Mouse (Mus musculus) MEL (cell line): Measurements from ENCODE around the gene Bcat1. TPM values are rescaled to one million over a fixed set of nuclear protein-coding genes. Genes with fewer than 3 reads are reported as not detected.

Source experiments
- DNase-seq: peaks from one replicate; pipeline ENCODE4 v3.0.0; 2011; ENCODE audit warnings: low read depth, low spot score
- H3K27ac ChIP-seq: 2 replicates; pipeline ENCODE4 v1.5.1; 2012; ENCODE audit warnings: low read depth, mild to moderate bottlenecking, control low read depth, low read length, moderate library complexity; ENCODE audit not compliant: control insufficient read depth
- H3K27me3 ChIP-seq, 2 experiments: fragments of 150-350 bp in 1 of 2; sonication (generic) in 1 of 2; 2 replicates each; pipeline ENCODE4 v1.6.1; 2012; ENCODE audit warnings: low read length in 2 of 2, mild to moderate bottlenecking in 2 of 2, improper control_type of control experiment in 1 of 2, moderate library complexity in 1 of 2; ENCODE audit not compliant: insufficient read depth in 2 of 2, control insufficient read depth in 1 of 2
- H3K36me3 ChIP-seq, 2 experiments: 2 replicates each; pipeline ENCODE4 v1.6.1; 2012 to 2014; ENCODE audit warnings: low read length in 2 of 2, improper control_type of control experiment in 1 of 2, inconsistent platforms in 1 of 2, mild to moderate bottlenecking in 1 of 2; ENCODE audit not compliant: insufficient read depth in 2 of 2, control insufficient read depth in 1 of 2
- H3K4me1 ChIP-seq, 2 experiments: fragments of 150-350 bp in 1 of 2; sonication (generic) in 1 of 2; 2 replicates each; pipeline ENCODE4 v1.6.1; 2012; ENCODE audit warnings: low read length in 2 of 2, improper control_type of control experiment in 1 of 2, mild to moderate bottlenecking in 1 of 2; ENCODE audit not compliant: insufficient read depth in 2 of 2, control insufficient read depth in 1 of 2
- H3K4me3 ChIP-seq, 2 experiments: fragments of 150-350 bp in 1 of 2; sonication (generic) in 1 of 2; 2 replicates each; pipeline ENCODE4 v1.5.1; 2012; ENCODE audit warnings: low read depth in 2 of 2, low read length in 2 of 2, mild to moderate bottlenecking in 2 of 2, moderate library complexity in 2 of 2, control low read depth in 1 of 2, improper control_type of control experiment in 1 of 2; ENCODE audit not compliant: control insufficient read depth in 1 of 2, insufficient read depth in 1 of 2
- H3K79me2 ChIP-seq: 2 replicates; pipeline ENCODE4 v1.6.1; 2012; ENCODE audit warnings: mild to moderate bottlenecking, low read length, moderate library complexity; ENCODE audit not compliant: control insufficient read depth, poor library complexity, insufficient read depth
- H3K9ac ChIP-seq: 2 replicates; pipeline ENCODE4 v1.6.1; 2012; ENCODE audit warnings: low read depth, mild to moderate bottlenecking, control low read depth, low read length, moderate library complexity; ENCODE audit not compliant: control insufficient read depth, poor library complexity, severe bottlenecking
- H3K9me3 ChIP-seq: fragments of 150-350 bp; sonication (generic); replicated peaks from 2 replicates; pipeline ENCODE4 v1.6.1; 2012; ENCODE audit warnings: mild to moderate bottlenecking, low read length, improper control_type of control experiment, moderate library complexity; ENCODE audit not compliant: insufficient read depth
- CHD1 ChIP-seq: IDR thresholded peaks from 2 replicates; pipeline ENCODE4 v1.6.1; 2012; ENCODE audit warnings: low read depth, mild to moderate bottlenecking, inconsistent platforms, low read length, improper control_type of control experiment
- CHD2 ChIP-seq: IDR thresholded peaks from 2 replicates; pipeline ENCODE4 v1.6.1; 2011; ENCODE audit warnings: low read length, improper control_type of control experiment
- CTCF ChIP-seq, 3 experiments: IDR thresholded peaks in 2 of 3; conservative IDR thresholded peaks in 1 of 3; 2 replicates each; pipeline ENCODE4 v1.5.1; 2011 to 2012; ENCODE audit warnings: low read length in 3 of 3, low read depth in 2 of 3, mild to moderate bottlenecking in 2 of 3, improper control_type of control experiment in 1 of 3, inconsistent platforms in 1 of 3, mixed read lengths in 1 of 3, moderate library complexity in 1 of 3; ENCODE audit not compliant: control insufficient read depth in 1 of 3, insufficient read depth in 1 of 3, poor library complexity in 1 of 3, severe bottlenecking in 1 of 3
- E2F4 ChIP-seq: IDR thresholded peaks from 2 replicates; pipeline ENCODE4 v1.6.1; 2011; ENCODE audit warnings: low read depth, low read length, improper control_type of control experiment, borderline replicate concordance
- ELF1 ChIP-seq: IDR thresholded peaks from 2 replicates; pipeline ENCODE4 v1.6.1; 2014; ENCODE audit warnings: low read depth, mild to moderate bottlenecking, inconsistent platforms, low read length, improper control_type of control experiment, moderate library complexity
- EP300 ChIP-seq, 2 experiments: IDR thresholded peaks; 2 replicates each; pipeline ENCODE4 v1.6.1; 2011; ENCODE audit warnings: improper control_type of control experiment in 2 of 2, low read length in 2 of 2, low read depth in 1 of 2, mild to moderate bottlenecking in 1 of 2
- ETS1 ChIP-seq: IDR thresholded peaks from 2 replicates; pipeline ENCODE4 v1.6.1; 2012; ENCODE audit warnings: low read depth, mild to moderate bottlenecking, inconsistent platforms, low read length, improper control_type of control experiment, moderate library complexity
- GATA1 ChIP-seq: IDR thresholded peaks from 2 replicates; pipeline ENCODE4 v1.6.1; 2011; ENCODE audit warnings: low read depth, low read length, improper control_type of control experiment
- KAT2A ChIP-seq: conservative IDR thresholded peaks from 2 replicates; pipeline ENCODE4 v1.6.1; 2012; ENCODE audit warnings: low read depth, low read length, improper control_type of control experiment, inconsistent platforms
- MAFK ChIP-seq: IDR thresholded peaks from 2 replicates; pipeline ENCODE4 v1.6.1; 2011; ENCODE audit warnings: low read depth, mild to moderate bottlenecking, low read length, improper control_type of control experiment, borderline replicate concordance
- MAX ChIP-seq: IDR thresholded peaks from 2 replicates; pipeline ENCODE4 v1.6.1; 2011; ENCODE audit warnings: low read length, improper control_type of control experiment
- MXI1 ChIP-seq: IDR thresholded peaks from 2 replicates; pipeline ENCODE4 v1.6.1; 2011; ENCODE audit warnings: mild to moderate bottlenecking, low read depth, low read length, improper control_type of control experiment
- MYB ChIP-seq: IDR thresholded peaks from 2 replicates; pipeline ENCODE4 v1.6.1; 2011; ENCODE audit warnings: mild to moderate bottlenecking, low read depth, low read length, improper control_type of control experiment
- NELFE ChIP-seq: IDR thresholded peaks from 2 replicates; pipeline ENCODE4 v1.6.1; 2011; ENCODE audit warnings: low read depth, low read length, improper control_type of control experiment
- POLR2A ChIP-seq, 2 experiments: IDR thresholded peaks; 2 replicates each; pipeline ENCODE4 v1.6.1; 2011 to 2012; ENCODE audit warnings: low read length in 2 of 2, mild to moderate bottlenecking in 2 of 2, control low read depth in 1 of 2, improper control_type of control experiment in 1 of 2, low read depth in 1 of 2, moderate library complexity in 1 of 2; ENCODE audit not compliant: control insufficient read depth in 1 of 2, insufficient read depth in 1 of 2, poor library complexity in 1 of 2
- RAD21 ChIP-seq: IDR thresholded peaks from 2 replicates; pipeline ENCODE4 v1.6.1; 2011; ENCODE audit warnings: mild to moderate bottlenecking, low read depth, low read length, improper control_type of control experiment
- SMC3 ChIP-seq: IDR thresholded peaks from 2 replicates; pipeline ENCODE4 v1.6.1; 2011; ENCODE audit warnings: low read depth, low read length, improper control_type of control experiment
- TAL1 ChIP-seq: IDR thresholded peaks from 2 replicates; pipeline ENCODE4 v1.6.1; 2012; ENCODE audit warnings: mild to moderate bottlenecking, inconsistent platforms, low read length, moderate library complexity, mixed read lengths
- TBP ChIP-seq: IDR thresholded peaks from 2 replicates; pipeline ENCODE4 v1.8.0; 2011; ENCODE audit warnings: low read depth, low read length, improper control_type of control experiment
- TCF12 ChIP-seq: IDR thresholded peaks from 2 replicates; pipeline ENCODE4 v1.6.1; 2014; ENCODE audit warnings: low read depth, mild to moderate bottlenecking, inconsistent platforms, low read length, improper control_type of control experiment, moderate library complexity
- ZC3H11A ChIP-seq: IDR thresholded peaks from 2 replicates; pipeline ENCODE4 v1.6.1; 2012; ENCODE audit warnings: low read depth, mild to moderate bottlenecking, inconsistent platforms, low read length, improper control_type of control experiment
- ZKSCAN1 ChIP-seq: IDR thresholded peaks from 2 replicates; pipeline ENCODE4 v1.6.1; 2012; ENCODE audit warnings: low read depth, mild to moderate bottlenecking, inconsistent platforms, low read length, improper control_type of control experiment, moderate library complexity
- ZMIZ1 ChIP-seq: IDR thresholded peaks from 2 replicates; pipeline ENCODE4 v1.6.1; 2012; ENCODE audit warnings: low read depth, mild to moderate bottlenecking, inconsistent platforms, low read length, improper control_type of control experiment, moderate library complexity
- ZNF384 ChIP-seq: IDR thresholded peaks from 2 replicates; pipeline ENCODE4 v1.6.1; 2012; ENCODE audit warnings: low read depth, mild to moderate bottlenecking, inconsistent platforms, low read length, improper control_type of control experiment
- polyA plus RNA-seq, 2 experiments: library from polyadenylated mRNA; stranded (reverse) in 1 of 2; unstranded in 1 of 2; fragments of >175 nt in 1 of 2; fragments of >200 nt in 1 of 2; gene quantifications; 2 replicates each; pipeline versions ENCODE4 v1.2.1 to v1.2.4; 2012; ENCODE audit warnings: low replicate concordance in 2 of 2, low read depth in 1 of 2; ENCODE audit not compliant: insufficient read length in 2 of 2, insufficient read depth in 1 of 2, missing spikeins in 1 of 2
- total RNA-seq: library from RNA; depleted of rRNA; stranded (reverse); fragments of 300-350 nt; gene quantifications from 2 replicates; pipeline ENCODE4 v1.2.3, GENCODE M21; 2012

Bcat1 gene
- total and polyA plus RNA-seq, 3 experiments: not detected

GRCm38 (mm10) chr6:145116098-145116672, 40.2 kb upstream of the Bcat1 start:
- H3K9me3 ChIP-seq: no peaks in the 10 kb centered on the region
- TF ChIP-seq MYB (no peak), MAX (no peak), ETS1 (no peak), RAD21 (no peak), ZMIZ1 (no peak), CHD1 (no peak), TAL1 (no peak), KAT2A (no peak), EP300 (IDR thresholded peaks at IDR 0.05; ENCODE audit: low read depth in 1 of 2, low read length in 2 of 2) (no peak), ZKSCAN1 (no peak), ZC3H11A (no peak), CHD2 (no peak), MXI1 (no peak), TBP (no peak), NELFE (no peak), POLR2A (IDR thresholded peaks at IDR 0.05; ENCODE audit: control insufficient read depth in 1 of 2, insufficient read depth in 1 of 2, low read depth in 1 of 2, low read length in 2 of 2, poor library complexity in 1 of 2) (no peak), ELF1 (no peak), ZNF384 (no peak)
- H3K4me3 ChIP-seq: no peak overlapping the region
- H3K27ac ChIP-seq: peak overlapping the region; percentile 64; the same call in 1 of the 2 replicates
- H3K9ac ChIP-seq: no peak overlapping the region
- DNase-seq: no peak
- H3K79me2 ChIP-seq: no peaks in the 10 kb centered on the region; the same call in 1 of the 2 replicates
- H3K27me3 ChIP-seq: no peaks in the 10 kb centered on the region
- H3K36me3 ChIP-seq: peaks cover 0 to 10% of the 10 kb centered on the region in 2 experiments; a peak in 2 of 4 replicates
- peaks cover 0 to 12% of the 10 kb centered on the region in 2 experiments; a peak in 2 of 4 replicates for H3K4me1 ChIP-seq

GRCm38 (mm10) chr6:145115476-145116097, 39.6 kb upstream of the Bcat1 start, which contains the start of gene Lrmp:
Lrmp (plus strand) TSS chr6:145115653.
- TF ChIP-seq MAFK (no peak), NELFE (no peak), SMC3 (peak; percentile 23; the same call in 1 of the 2 replicates), E2F4 (peak; percentile 64; the same call in 1 of the 2 replicates), ETS1 (no peak), CTCF (IDR thresholded peaks at IDR 0.05 in 2 of 3, conservative IDR thresholded peaks at IDR 0.05 in 1 of 3; ENCODE audit: control insufficient read depth in 1 of 3, insufficient read depth in 1 of 3, low read depth in 2 of 3, low read length in 3 of 3, poor library complexity in 1 of 3, severe bottlenecking in 1 of 3) (peak; percentile 6 to 30 (median 20); a peak in 3 of 6 replicates), POLR2A (IDR thresholded peaks at IDR 0.05; ENCODE audit: control insufficient read depth in 1 of 2, insufficient read depth in 1 of 2, low read depth in 1 of 2, low read length in 2 of 2, poor library complexity in 1 of 2) (no peak), EP300 (IDR thresholded peaks at IDR 0.05; ENCODE audit: low read depth in 1 of 2, low read length in 2 of 2) (no peak), MYB (no peak), TCF12 (no peak), TBP (no peak), GATA1 (no peak), ZMIZ1 (no peak), RAD21 (peak; percentile 8)
- Histone ChIP-seq H3K4me3 (no peak within 1 kb of the TSS), H3K9ac (no peak within 1 kb of the TSS), H3K27ac (peak within 1 kb of the TSS; percentile 64), H3K36me3 (peaks cover 0 to 9% of the 10 kb centered on the region in 2 experiments; a peak in 2 of 4 replicates), H3K79me2 (no peaks in the 10 kb centered on the region), H3K27me3 (no peaks in the 10 kb centered on the region), H3K4me1 (peaks cover 0 to 10% of the 10 kb centered on the region in 2 experiments; a peak in 2 of 4 replicates), H3K9me3 (no peaks in the 10 kb centered on the region)
- DNase-seq: peak; percentile 67
